Mouse (Mus musculus) lung, postnatal 0 days (tissue): ENCODE measurements at regions not wholly inside any gene's neighbourhood (a gene's known extent, or its start where the extent isn't known, plus 50 kb on each side); places are given as distances from the start of the nearest gene placed in this dataset.

Experiments used
- ATAC-seq: fragments of 200-750 bp; cut with Nextera tagmentation; 2 replicates; pipeline ENCODE4 v1.8.0; 2017; ENCODE audit warnings: moderate library complexity
- DNase-seq: peaks from one replicate; pipeline ENCODE4 v3.0.0-alpha.2; 2016; ENCODE audit warnings: low spot score
- H3K27ac ChIP-seq: fragments of 300-500 bp; sonication (generic); 2 replicates; pipeline ENCODE4 v1.5.1; 2014; ENCODE audit warnings: antibody characterized with exemption, mild to moderate bottlenecking, low read length, mixed read lengths
- H3K27me3 ChIP-seq: fragments of 300-500 bp; sonication (generic); replicated peaks from 2 replicates; pipeline ENCODE4 v1.6.1; 2014; ENCODE audit warnings: low read length, mixed read lengths; ENCODE audit not compliant: insufficient read depth
- H3K36me3 ChIP-seq: fragments of 300-500 bp; sonication (generic); 2 replicates; pipeline ENCODE4 v1.6.1; 2014; ENCODE audit warnings: low read length, mixed read lengths; ENCODE audit not compliant: insufficient read depth
- H3K4me1 ChIP-seq: fragments of 300-500 bp; sonication (generic); 2 replicates; pipeline ENCODE4 v1.6.1; 2014; ENCODE audit warnings: antibody characterized with exemption, low read depth, low read length, mixed read lengths; ENCODE audit not compliant: insufficient read depth
- H3K4me2 ChIP-seq: fragments of 300-500 bp; sonication (generic); replicated peaks from 2 replicates; pipeline ENCODE4 v1.6.1; 2014; ENCODE audit warnings: low read depth, mild to moderate bottlenecking, low read length, moderate library complexity, mixed read lengths
- H3K4me3 ChIP-seq: fragments of 300-500 bp; sonication (generic); 2 replicates; pipeline ENCODE4 v1.5.1; 2014; ENCODE audit warnings: low read depth, low read length
- H3K9ac ChIP-seq: fragments of 300-500 bp; sonication (generic); replicated peaks from 2 replicates; pipeline ENCODE4 v1.6.1; 2014; ENCODE audit warnings: low read depth, mild to moderate bottlenecking
- H3K9me3 ChIP-seq: fragments of 300-500 bp; sonication (generic); 2 replicates; pipeline ENCODE4 v1.6.1; 2016; ENCODE audit warnings: low read length, mixed read lengths
- CTCF ChIP-seq: IDR thresholded peaks from 2 replicates; pipeline ENCODE4 v1.5.1; 2016; ENCODE audit warnings: antibody characterized with exemption, mild to moderate bottlenecking
- EP300 ChIP-seq: IDR thresholded peaks from 2 replicates; pipeline ENCODE4 v1.6.1; 2016; ENCODE audit warnings: antibody characterized with exemption, mild to moderate bottlenecking, control low read depth
- whole genome bisulfite sequencing: fragments of 180-500 bp; shearing (Covaris S2); extraction: QIAGEN DNeasy Blood & Tissue Kit; methylation state at CpG from one replicate; pipeline ENCODE4 v1.1.7; 2014; 5-methylcytosine and 5-hydroxymethylcytosine counted together

DNA sequence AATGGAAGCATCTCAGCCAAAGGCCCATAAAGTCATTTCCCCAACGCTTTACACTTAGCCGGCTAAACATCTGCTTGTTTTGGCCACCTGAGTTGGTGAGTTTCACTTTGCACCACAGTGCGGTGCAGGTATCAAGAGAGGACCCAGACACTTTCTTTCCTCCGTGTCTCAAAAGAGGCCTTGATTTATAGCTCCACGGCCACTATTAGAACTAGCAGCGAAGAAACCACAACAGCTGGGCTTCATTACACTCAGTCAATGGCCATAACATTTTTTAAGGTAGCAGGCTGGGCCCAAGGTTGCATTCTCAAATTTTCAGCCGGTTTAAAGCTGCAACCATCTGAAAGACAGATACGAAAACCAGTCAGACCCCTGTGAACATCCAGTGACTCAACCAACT lies 103.4 kb downstream of the Mreg start:
- no peak overlapping the region for H3K9ac ChIP-seq
- H3K9me3 ChIP-seq, result no peaks in the 10 kb centered on the region
- no peak for DNase-seq
- TF ChIP-seq EP300, result no peak
- TF ChIP-seq CTCF, result no peak
- no peaks in the 10 kb centered on the region for H3K36me3 ChIP-seq
- no peak overlapping the region for H3K4me3 ChIP-seq
- H3K27me3 ChIP-seq, result no peaks in the 10 kb centered on the region
- H3K27ac ChIP-seq, result no peak overlapping the region
- H3K4me1 ChIP-seq, result no peaks in the 10 kb centered on the region
- H3K4me2 ChIP-seq, result no peak overlapping the region
- 51% methylated on average over 8 of the region's 8 CpGs for WGBS
- ATAC-seq, result no peak

- H3K9ac ChIP-seq, result no peak overlapping the region
- WGBS, result 81% methylated on average over 7 of the region's 7 CpGs
- no peaks in the 10 kb centered on the region for H3K9me3 ChIP-seq
- peak; percentile 42 for DNase-seq
- H3K27ac ChIP-seq, result no peak overlapping the region
- no peaks in the 10 kb centered on the region for H3K4me1 ChIP-seq
- no peak for TF ChIP-seq EP300
- no peak for TF ChIP-seq CTCF
- H3K4me3 ChIP-seq, result no peak overlapping the region
- H3K36me3 ChIP-seq, result no peaks in the 10 kb centered on the region
- H3K27me3 ChIP-seq, result no peaks in the 10 kb centered on the region
- ATAC-seq, result no peak
- no peak overlapping the region for H3K4me2 ChIP-seq
These were observed 105.0 kb downstream of the Mreg start for GRCm38 (mm10) chr1:72107125-72107524.

GRCm38 (mm10) chr1:72106655-72107054 lies 105.5 kb downstream of the Mreg start:
- WGBS, result 73% methylated on average over 4 of the region's 4 CpGs
- Histone ChIP-seq H3K9me3 (no peaks in the 10 kb centered on the region), H3K27ac (no peak overlapping the region), H3K9ac (no peak overlapping the region), H3K27me3 (no peaks in the 10 kb centered on the region), H3K4me2 (no peak overlapping the region), H3K4me1 (no peaks in the 10 kb centered on the region), H3K4me3 (no peak overlapping the region), H3K36me3 (no peaks in the 10 kb centered on the region)
- TF ChIP-seq EP300, result no peak
- TF ChIP-seq CTCF, result no peak
- 0 out of 2 replicates have a peak, but pooled peaks have one; percentile 34 for ATAC-seq
- DNase-seq, result peak; percentile 36

DNA sequence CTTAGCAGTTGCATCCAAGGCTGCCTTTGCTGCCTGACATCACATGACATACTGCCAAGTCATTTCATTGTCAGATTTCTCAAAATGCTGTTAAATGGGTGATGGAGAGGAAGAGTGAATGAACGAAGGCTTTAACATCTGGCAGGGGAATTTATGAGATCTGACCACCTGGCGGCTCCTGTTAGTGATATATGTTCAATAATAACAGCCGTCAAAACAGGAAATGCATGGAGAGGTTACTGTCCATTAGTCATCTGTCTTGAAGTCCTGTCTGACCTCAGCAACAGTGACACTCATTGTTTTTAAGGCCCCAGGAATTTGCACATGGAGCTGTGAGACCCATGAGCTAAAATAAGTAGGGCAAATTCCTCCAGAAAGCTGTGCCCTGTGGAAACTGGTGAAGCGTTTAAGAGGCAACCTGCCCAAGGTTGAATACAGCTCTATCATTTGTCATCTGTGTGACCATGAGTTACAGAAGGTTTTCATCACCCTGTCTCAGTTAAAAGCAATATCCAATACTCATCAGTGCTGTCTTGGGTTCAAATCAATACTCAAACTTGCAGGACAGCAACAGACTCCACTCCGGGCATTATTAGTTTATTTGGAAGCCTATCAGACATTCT lies 106.6 kb downstream of the Mreg start:
- TF ChIP-seq CTCF (no peak), EP300 (no peak)
- Histone ChIP-seq H3K4me2 (no peak overlapping the region), H3K36me3 (no peaks in the 10 kb centered on the region), H3K4me3 (no peak overlapping the region), H3K27me3 (no peaks in the 10 kb centered on the region), H3K27ac (no peak overlapping the region), H3K4me1 (no peaks in the 10 kb centered on the region), H3K9ac (no peak overlapping the region), H3K9me3 (no peaks in the 10 kb centered on the region)
- DNase-seq (no peak), ATAC-seq (no peak)
- 62% methylated on average over 5 of the region's 5 CpGs for WGBS

DNA sequence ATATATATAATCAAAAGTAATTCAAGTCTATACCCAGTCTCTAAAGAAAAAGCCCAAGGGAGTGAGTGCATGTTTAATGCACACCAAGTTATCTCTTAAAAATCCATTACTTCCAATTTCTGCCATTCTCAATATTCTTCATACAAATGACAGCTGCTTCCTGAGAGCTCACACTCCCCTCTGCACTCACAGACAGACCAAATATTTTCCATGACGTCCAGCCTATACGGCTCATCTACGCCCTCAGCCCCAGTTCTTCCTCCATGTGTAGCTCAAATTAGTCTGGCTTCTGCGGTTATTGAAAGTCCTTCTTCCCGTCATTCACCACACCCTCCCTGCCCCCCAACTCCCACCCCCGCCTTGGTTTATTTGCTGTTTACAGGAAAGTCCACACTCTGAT lies 108.1 kb downstream of the Mreg start:
- Histone ChIP-seq H3K36me3 (no peaks in the 10 kb centered on the region), H3K27ac (peak overlapping the region; percentile 59), H3K9ac (no peak overlapping the region), H3K4me1 (no peaks in the 10 kb centered on the region), H3K9me3 (no peaks in the 10 kb centered on the region), H3K4me3 (no peak overlapping the region), H3K4me2 (no peak overlapping the region), H3K27me3 (no peaks in the 10 kb centered on the region)
- no peak for TF ChIP-seq CTCF
- TF ChIP-seq EP300, result peak; percentile 78
- peak; percentile 91 for DNase-seq
- peak; percentile 91 for ATAC-seq
- 36% methylated on average over 6 of the region's 6 CpGs for WGBS

DNA sequence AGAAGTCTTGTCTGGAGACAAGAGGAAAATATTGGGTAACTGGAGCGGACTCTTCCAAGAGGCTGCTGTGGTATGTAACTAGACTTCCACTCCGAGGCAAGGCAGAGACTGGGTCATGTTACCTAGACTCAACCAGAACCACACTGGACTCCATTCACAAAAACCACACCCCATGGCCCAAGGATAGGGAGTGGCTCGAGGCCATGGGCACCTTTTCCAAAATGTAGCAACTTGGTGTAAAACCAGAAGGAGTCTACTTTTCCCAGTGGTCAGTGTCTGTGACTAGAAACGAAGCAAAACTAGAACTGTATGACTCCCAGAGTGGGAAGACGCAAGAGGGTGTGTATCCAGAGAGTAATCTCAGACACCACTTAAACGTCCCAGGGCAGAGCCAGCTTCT lies 108.7 kb downstream of the Mreg start:
- no peak overlapping the region for H3K4me3 ChIP-seq
- H3K27ac ChIP-seq, result peak overlapping the region; percentile 43
- H3K9ac ChIP-seq, result no peak overlapping the region
- H3K9me3 ChIP-seq, result no peaks in the 10 kb centered on the region
- TF ChIP-seq EP300, result no peak
- no peak for TF ChIP-seq CTCF
- ATAC-seq (peak; percentile 32), DNase-seq (peak; percentile 34)
- 73% methylated on average over 6 of the region's 6 CpGs for WGBS
- H3K27me3 ChIP-seq, result no peaks in the 10 kb centered on the region
- no peaks in the 10 kb centered on the region for H3K4me1 ChIP-seq
- H3K36me3 ChIP-seq, result no peaks in the 10 kb centered on the region
- H3K4me2 ChIP-seq, result no peak overlapping the region

GRCm38 (mm10) chr1:72099447-72099846 lies 112.7 kb downstream of the Mreg start:
- Histone ChIP-seq H3K27ac (no peak overlapping the region), H3K4me3 (no peak overlapping the region), H3K36me3 (no peaks in the 10 kb centered on the region), H3K9ac (no peak overlapping the region), H3K4me2 (no peak overlapping the region), H3K9me3 (no peaks in the 10 kb centered on the region), H3K27me3 (no peaks in the 10 kb centered on the region), H3K4me1 (no peaks in the 10 kb centered on the region)
- 46% methylated on average over 5 of the region's 5 CpGs for WGBS
- DNase-seq, result no peak
- ATAC-seq, result no peak
- TF ChIP-seq EP300, result no peak
